Mouse (Mus musculus) liver, embryonic 14.5 days (tissue): Measurements from ENCODE around the gene Nxt1. TPM values are rescaled to one million over a fixed set of nuclear protein-coding genes. Genes with fewer than 3 reads are reported as not detected.

ENCODE experiments used
- ATAC-seq: fragments of 200-750 bp; cut with Nextera tagmentation; 2 replicates; pipeline ENCODE4 v1.8.0; 2017; ENCODE audit warnings: moderate number of reproducible peaks, mild to moderate bottlenecking, moderate library complexity; ENCODE audit not compliant: insufficient read depth
- DNase-seq, 3 experiments: peaks; one replicate each; pipeline ENCODE4 v3.0.0-alpha.2; 2012 to 2013; ENCODE audit warnings: low read depth in 3 of 3, low spot score in 3 of 3
- H3K27ac ChIP-seq: fragments of 300-500 bp; sonication (generic); 2 replicates; pipeline ENCODE4 v1.5.1; 2014; ENCODE audit warnings: moderate library complexity, mild to moderate bottlenecking, control low read depth, inconsistent platforms
- H3K27me3 ChIP-seq: fragments of 300-500 bp; sonication (generic); 2 replicates; pipeline ENCODE4 v1.6.1; 2014; ENCODE audit warnings: mild to moderate bottlenecking, low read length, moderate library complexity; ENCODE audit not compliant: control insufficient read depth, insufficient read depth
- H3K36me3 ChIP-seq: fragments of 300-500 bp; sonication (generic); replicated peaks from 2 replicates; pipeline ENCODE4 v1.6.1; 2014; ENCODE audit warnings: low read depth; ENCODE audit not compliant: control insufficient read depth, insufficient read depth
- H3K4me1 ChIP-seq, 2 experiments: fragments of 200-500 bp in 1 of 2; fragments of 300-500 bp in 1 of 2; sonication (generic) in 1 of 2; replicated peaks; 2 replicates each; pipeline ENCODE4 v1.6.1; 2012 to 2014; ENCODE audit warnings: antibody characterized with exemption in 1 of 2, inconsistent platforms in 1 of 2, low read length in 1 of 2; ENCODE audit not compliant: control insufficient read depth in 2 of 2, insufficient read depth in 2 of 2
- H3K4me2 ChIP-seq: fragments of 300-500 bp; sonication (generic); 2 replicates; pipeline ENCODE4 v1.6.1; 2014; ENCODE audit warnings: low read depth, mild to moderate bottlenecking, control low read depth, moderate library complexity
- H3K4me3 ChIP-seq, 2 experiments: fragments of 200-500 bp in 1 of 2; fragments of 300-500 bp in 1 of 2; sonication (generic) in 1 of 2; 2 replicates each; pipeline ENCODE4 v1.5.1; 2012 to 2014; ENCODE audit warnings: low read depth in 2 of 2, low read length in 2 of 2, mild to moderate bottlenecking in 2 of 2, control low read depth in 1 of 2, inconsistent platforms in 1 of 2, moderate library complexity in 1 of 2; ENCODE audit not compliant: insufficient read depth in 1 of 2
- H3K9ac ChIP-seq: fragments of 300-500 bp; sonication (generic); replicated peaks from 2 replicates; pipeline ENCODE4 v1.6.1; 2014; ENCODE audit warnings: mild to moderate bottlenecking, control low read depth, moderate library complexity
- H3K9me3 ChIP-seq: fragments of 300-500 bp; sonication (generic); 2 replicates; pipeline ENCODE4 v1.6.1; 2016; ENCODE audit warnings: low read length, mixed read lengths; ENCODE audit not compliant: control insufficient read depth
- CTCF ChIP-seq: IDR thresholded peaks from 2 replicates; pipeline ENCODE4 v1.5.1; 2016; ENCODE audit warnings: antibody characterized with exemption, low read depth, control low read depth
- EP300 ChIP-seq: IDR thresholded peaks from 2 replicates; pipeline ENCODE4 v1.6.1; 2016; ENCODE audit warnings: antibody characterized with exemption, low read depth
- WGBS: fragments of 180-500 bp; shearing (Covaris S2); extraction: QIAGEN DNeasy Blood & Tissue Kit; methylation state at CpG from one replicate; pipeline ENCODE4 v1.1.7; 2014; ENCODE audit not compliant: insufficient replicate concordance; 5-methylcytosine and 5-hydroxymethylcytosine counted together
- polyA plus RNA-seq, 2 experiments: library from polyadenylated mRNA; depleted of rRNA in 1 of 2; stranded (reverse) in 1 of 2; unstranded in 1 of 2; fragments of >200 nt; fragmentation: Nextera tagmentation in 1 of 2; extraction: Ambion mirVana in 1 of 2; gene quantifications; 2 replicates each; pipeline versions ENCODE4 v1.2.1 to v1.2.3; 2012 to 2014

The Nxt1 gene
- polyA plus RNA-seq, 2 experiments, result 43.9 to 63.6 TPM

DNA sequence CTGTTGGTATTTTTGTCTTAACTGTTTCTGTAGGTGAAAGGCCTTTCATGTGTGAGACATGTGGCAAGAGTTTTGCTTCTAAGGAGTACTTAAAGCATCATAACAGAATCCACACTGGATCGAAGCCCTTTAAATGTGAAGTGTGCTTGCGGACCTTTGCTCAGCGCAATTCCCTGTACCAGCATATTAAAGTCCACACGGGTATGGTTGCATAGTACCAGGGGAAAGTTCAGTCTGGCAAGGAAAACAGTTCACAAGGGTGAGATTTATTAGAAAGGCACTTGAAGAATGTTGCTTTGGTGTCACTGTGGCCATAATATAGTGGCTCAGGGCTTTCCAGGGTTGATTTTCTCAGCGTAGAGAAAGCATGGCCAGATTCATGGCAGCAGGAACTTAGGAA is 15.6 kb downstream of the Nxt1 start:
- Histone ChIP-seq H3K4me2 (no peak overlapping the region), H3K4me1 (peaks cover 0 to 6% of the 10 kb centered on the region in 2 experiments; a peak in 3 of 4 replicates), H3K27ac (no peak overlapping the region), H3K27me3 (no peaks in the 10 kb centered on the region), H3K9ac (no peak overlapping the region), H3K36me3 (peaks cover 25% of the 10 kb centered on the region), H3K9me3 (no peaks in the 10 kb centered on the region), H3K4me3 (no peak overlapping the region)
- TF ChIP-seq CTCF, result no peak
- no peak for TF ChIP-seq EP300
- ATAC-seq, result no peak
- 79% methylated on average over 5 of the region's 5 CpGs for WGBS
- no peak for DNase-seq

DNA sequence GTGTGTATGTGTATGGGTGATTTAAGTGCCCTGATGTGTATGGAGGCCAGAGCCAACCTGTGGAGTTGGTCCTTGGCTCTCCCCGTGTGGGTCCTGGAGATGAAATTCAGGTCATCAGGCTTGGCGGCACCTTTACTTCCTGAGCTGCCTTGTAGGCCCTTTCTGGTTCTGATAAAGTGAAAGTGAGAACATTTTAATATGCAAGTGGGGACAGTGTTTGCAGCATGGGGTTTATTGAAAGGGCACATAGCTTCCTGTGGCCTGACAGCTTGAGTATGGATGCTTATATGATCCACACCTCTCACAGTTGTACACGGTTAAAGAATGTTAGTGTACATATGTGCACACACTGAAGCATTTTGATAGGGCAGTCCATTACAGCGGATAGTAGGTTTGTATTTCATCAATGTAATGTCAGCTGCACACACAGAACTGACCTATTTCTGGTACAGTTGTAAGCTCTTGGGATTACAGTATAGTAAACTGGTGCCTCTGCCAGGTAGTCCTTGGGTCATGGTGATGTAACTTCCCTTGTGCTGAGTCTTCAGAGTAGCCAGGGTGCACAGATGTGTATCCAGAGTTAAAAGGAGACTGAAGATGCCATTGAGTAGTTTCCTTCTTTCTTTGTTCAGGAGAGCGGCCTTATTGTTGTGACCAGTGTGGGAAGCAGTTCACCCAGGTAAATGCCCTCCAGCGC is 17.2 kb downstream of the Nxt1 start:
- Histone ChIP-seq H3K27me3 (no peaks in the 10 kb centered on the region), H3K4me2 (no peak overlapping the region), H3K4me3 (no peak overlapping the region), H3K36me3 (peaks cover 19% of the 10 kb centered on the region), H3K4me1 (0 out of 4 replicates have a peak, but pooled peaks cover 0 to 3% of the 10 kb centered on the region in 2 experiments), H3K9me3 (no peaks in the 10 kb centered on the region), H3K27ac (no peak overlapping the region), H3K9ac (no peak overlapping the region)
- no peak for TF ChIP-seq CTCF
- no peak for TF ChIP-seq EP300
- no peak for DNase-seq
- ATAC-seq, result no peak
- 77% methylated on average over 6 of the region's 6 CpGs for WGBS

DNA sequence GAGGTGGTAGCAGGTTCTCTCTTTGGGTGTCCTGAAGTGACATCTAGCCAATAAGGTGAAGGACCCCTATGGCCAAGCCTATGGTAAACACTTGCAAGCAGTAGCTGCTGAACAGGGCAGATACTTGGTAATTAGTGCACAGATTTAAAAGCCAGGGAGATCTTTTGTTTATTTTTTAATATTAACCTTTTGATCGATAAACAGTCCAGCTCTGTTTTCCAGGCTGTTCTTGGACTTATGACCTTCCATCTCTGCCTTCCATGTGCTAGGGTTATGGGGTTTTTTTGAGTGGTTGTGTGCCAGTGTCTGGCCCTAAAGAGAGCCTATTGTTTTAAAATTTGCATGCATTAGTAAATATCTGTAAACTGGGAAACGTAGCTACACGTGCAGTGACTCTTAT is 17.9 kb downstream of the Nxt1 start:
- Histone ChIP-seq H3K9me3 (no peaks in the 10 kb centered on the region), H3K9ac (no peak overlapping the region), H3K27me3 (no peaks in the 10 kb centered on the region), H3K4me3 (no peak overlapping the region), H3K4me1 (no peaks in the 10 kb centered on the region), H3K36me3 (peaks cover 19% of the 10 kb centered on the region), H3K27ac (no peak overlapping the region), H3K4me2 (no peak overlapping the region)
- TF ChIP-seq EP300 (no peak), CTCF (no peak)
- ATAC-seq (no peak), DNase-seq (no peak)
- WGBS, result 82% methylated on average over 3 of the region's 3 CpGs

DNA sequence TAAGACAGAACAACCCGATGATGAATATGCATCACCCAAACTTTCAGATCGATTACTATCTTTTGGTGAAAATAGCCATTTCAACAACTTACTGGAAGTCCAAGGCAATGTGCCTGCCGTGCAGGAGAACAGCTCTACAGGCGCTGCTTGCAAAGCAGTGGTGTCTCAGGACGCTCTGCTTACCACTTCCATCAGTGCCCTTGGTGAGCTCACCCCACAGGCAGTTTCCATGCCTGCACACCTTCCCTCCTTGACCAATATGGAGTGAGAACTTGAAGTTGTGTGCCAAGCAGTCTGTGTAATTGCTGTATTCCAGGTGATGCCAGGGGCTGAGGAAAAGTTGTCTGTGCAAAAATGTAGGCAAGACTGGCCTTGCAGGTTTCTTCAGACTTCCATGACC is 18.4 kb downstream of the Nxt1 start:
- Histone ChIP-seq H3K9ac (no peak overlapping the region), H3K27me3 (no peaks in the 10 kb centered on the region), H3K9me3 (no peaks in the 10 kb centered on the region), H3K4me3 (no peak overlapping the region), H3K4me2 (no peak overlapping the region), H3K36me3 (peaks cover 19% of the 10 kb centered on the region), H3K27ac (no peak overlapping the region), H3K4me1 (no peaks in the 10 kb centered on the region)
- WGBS, result 80% methylated on average over 5 of the region's 5 CpGs
- ATAC-seq (no peak), DNase-seq (no peak)
- no peak for TF ChIP-seq EP300
- no peak for TF ChIP-seq CTCF

DNA sequence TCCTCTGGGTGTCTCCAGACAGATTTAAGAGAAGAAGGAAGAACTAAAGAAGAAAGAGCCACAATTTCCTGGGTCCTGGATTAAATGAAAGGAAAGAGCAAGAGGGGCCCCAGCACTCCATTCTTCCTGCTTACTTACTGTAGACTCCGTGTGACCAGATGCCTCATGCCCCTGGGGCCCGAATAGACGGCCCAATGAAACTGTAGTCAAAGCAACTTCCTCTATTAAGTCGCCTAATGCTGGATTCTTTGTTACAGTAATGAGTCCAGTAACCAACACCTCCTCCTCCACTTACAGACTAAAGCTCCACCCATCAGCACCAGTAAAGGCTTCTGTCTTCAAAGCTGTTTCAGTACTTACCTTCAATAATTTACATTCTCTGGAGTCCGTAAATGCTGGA is 26.2 kb downstream of the Nxt1 start:
- no peak overlapping the region for H3K27ac ChIP-seq
- H3K27me3 ChIP-seq, result no peaks in the 10 kb centered on the region
- ATAC-seq (no peak), DNase-seq (no peak)
- H3K36me3 ChIP-seq, result no peaks in the 10 kb centered on the region; the same call in 1 of the 2 replicates
- H3K4me3 ChIP-seq, result no peak overlapping the region
- no peaks in the 10 kb centered on the region for H3K4me1 ChIP-seq
- TF ChIP-seq CTCF (no peak), EP300 (no peak)
- H3K9ac ChIP-seq, result no peak overlapping the region
- no peaks in the 10 kb centered on the region for H3K9me3 ChIP-seq
- no peak overlapping the region for H3K4me2 ChIP-seq
- 58% methylated on average over 5 of the region's 5 CpGs for WGBS
